Mouse (Mus musculus): ENCODE results near the gene Slc12a7.
"Not testable (repeated sequence)": the region's sequence is repeated elsewhere in the genome, so short reads cannot be mapped to it uniquely, and the experiment has no call there.

The Slc12a7 gene

GRCm38 (mm10) chr13:73718225-73718624 is 14.7 kb upstream of the Slc12a7 start:
- peak; percentile 88 for DNase-seq (ENCODE audit: extremely low spot score, low spot score)

GRCm38 (mm10) chr13:73720241-73720640 is 12.7 kb upstream of the Slc12a7 start:
- no peak for DNase-seq (ENCODE audit: extremely low spot score, low spot score)

- peak; percentile 35 for DNase-seq (ENCODE audit: extremely low spot score, low spot score)
Observed at GRCm38 (mm10) chr13:73723081-73723668, 9.7 kb upstream of the Slc12a7 start.

GRCm38 (mm10) chr13:73725315-73725714 is 7.6 kb upstream of the Slc12a7 start:
- DNase-seq (ENCODE audit: extremely low spot score, low spot score), result no peak

- no peak for DNase-seq (ENCODE audit: extremely low spot score, low spot score)
Observed at GRCm38 (mm10) chr13:73727621-73728025, 5.3 kb upstream of the Slc12a7 start.

DNA sequence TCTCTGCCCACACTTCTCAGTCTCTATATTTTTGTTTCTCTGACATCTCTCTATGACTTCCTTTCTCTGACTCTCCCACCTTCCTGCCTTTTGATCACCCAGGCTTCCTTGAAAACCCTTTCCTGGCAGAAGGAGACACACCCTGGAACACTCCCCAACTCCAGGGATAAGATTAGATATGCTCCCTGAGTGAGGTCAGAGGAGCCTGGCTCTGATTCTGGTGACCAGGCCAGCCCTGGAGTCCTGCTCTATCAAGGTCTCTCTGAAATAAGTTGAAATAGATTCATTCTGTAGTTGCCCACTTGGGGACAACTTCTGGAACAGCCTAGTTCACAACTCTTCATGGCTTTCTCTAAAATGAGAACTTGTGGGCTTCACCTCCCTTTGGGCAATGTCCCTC is 4.3 kb upstream of the Slc12a7 start:
- DNase-seq (ENCODE audit: extremely low spot score, low spot score), result no peak

DNA sequence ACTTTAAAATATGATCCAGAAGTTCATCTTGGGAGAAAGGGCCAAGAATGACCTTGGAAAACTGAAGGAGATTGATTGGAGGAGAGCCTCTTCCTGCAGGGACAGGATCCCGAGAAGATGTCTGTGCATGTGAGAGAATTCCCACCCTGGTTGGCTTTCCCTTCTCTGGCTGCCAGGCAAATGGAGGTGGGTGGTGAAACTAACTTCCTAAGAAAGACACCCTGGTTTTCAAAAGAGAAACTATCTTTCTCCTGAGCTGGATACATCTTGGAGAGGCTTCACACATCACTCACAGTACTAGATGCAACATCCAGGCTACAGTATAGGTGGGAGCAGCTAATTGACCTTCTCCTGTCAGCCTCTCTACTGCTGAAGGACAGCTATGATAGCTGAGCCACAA is 2.0 kb upstream of the Slc12a7 start:
- DNase-seq (ENCODE audit: extremely low spot score, low spot score), result no peak

- DNase-seq (ENCODE audit: extremely low spot score, low spot score), result no peak
Observed at GRCm38 (mm10) chr13:73732235-73732634, 659 bp upstream of the Slc12a7 start.

DNA sequence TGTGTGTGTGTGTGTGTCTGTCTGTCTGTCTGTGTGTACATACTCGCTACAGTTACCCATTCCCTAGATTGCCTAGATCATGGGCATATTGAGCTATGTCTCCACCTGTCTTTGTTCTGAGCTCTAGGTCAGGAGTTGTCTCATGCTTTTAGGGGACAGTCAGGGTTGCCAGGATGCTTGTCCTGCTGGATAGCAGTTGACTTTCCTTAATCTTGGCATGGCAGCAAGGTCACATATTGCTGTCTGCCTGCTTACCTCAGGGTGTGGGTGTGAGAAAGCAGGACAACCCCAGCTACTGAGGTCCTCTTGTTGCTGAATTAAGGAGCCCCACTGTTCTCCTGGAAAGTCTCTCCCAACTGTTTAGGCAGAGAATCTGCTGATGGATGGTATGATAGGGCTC is 1.5 kb downstream of the Slc12a7 start:
- DNase-seq (ENCODE audit: extremely low spot score, low spot score), result no peak

DNA sequence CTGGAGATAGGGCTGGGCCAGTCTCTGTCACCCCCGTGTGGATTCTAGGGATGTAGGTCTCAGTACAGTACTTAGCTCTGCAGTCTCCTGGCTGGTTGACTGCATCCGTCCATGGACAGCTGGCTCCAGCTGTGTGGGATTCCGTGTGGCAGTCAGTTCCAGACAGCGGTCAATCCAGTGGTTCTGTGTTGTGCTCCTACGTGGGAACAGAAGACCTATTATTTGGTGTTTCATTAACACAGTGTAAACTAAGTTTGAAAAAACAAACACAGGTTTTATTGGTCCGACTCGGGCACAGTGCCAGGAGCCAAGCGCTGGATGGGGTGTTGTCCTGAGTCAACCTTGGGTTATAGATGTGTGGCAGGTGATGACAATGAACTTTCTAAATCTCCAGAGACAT is 2.4 kb downstream of the Slc12a7 start:
- no peak for DNase-seq (ENCODE audit: extremely low spot score, low spot score)

DNA sequence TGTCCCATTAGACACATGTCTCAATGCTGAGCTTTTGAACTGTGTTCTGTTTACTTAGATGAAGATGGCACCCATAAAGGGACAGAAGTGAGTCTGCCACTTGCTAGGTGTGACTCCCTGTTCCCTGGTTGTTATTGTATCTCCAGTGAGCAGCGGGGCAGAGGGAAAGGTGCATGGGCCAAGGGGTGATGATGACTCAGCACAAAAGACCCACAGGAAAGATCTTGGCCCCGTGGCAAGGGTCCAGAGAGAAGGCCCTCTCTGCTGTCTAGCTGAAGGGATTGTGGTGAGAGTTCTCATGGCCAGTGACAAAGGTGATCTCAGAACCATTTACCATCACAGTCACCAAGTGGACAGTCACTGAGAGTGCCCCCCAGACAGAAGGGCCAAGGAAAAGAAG is 3.0 kb downstream of the Slc12a7 start:
- no peak for DNase-seq (ENCODE audit: extremely low spot score, low spot score)

GRCm38 (mm10) chr13:73736943-73737342 is 4.0 kb downstream of the Slc12a7 start:
- no peak for DNase-seq (ENCODE audit: extremely low spot score, low spot score)

DNA sequence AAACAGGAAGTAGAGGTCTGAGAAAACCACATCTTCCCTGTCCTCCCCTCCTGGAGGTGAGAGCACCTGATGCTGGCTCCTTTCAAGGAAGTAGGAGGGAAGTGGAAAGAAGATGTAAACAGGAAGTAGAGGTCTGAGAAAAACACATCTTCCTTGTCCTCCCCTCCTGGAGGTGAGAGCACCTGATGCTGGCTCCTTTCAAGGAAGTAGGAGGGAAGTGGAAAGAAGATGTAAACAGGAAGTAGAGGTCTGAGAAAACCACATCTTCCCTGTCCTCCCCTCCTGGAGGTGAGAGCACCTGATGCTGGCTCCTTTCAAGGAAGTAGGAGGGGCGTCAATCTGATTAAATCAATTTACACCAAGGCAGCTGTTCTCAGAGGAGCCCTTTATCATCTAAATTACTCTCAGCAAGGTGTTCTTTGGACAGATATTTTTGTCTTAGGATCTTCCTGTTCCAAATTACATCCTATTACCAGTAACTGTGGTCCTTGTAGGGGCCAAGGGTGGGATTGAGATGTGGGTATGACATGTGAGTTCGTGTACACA is 7.6 kb downstream of the Slc12a7 start:
- DNase-seq (ENCODE audit: extremely low spot score, low spot score), result not testable (repeated sequence)

DNA sequence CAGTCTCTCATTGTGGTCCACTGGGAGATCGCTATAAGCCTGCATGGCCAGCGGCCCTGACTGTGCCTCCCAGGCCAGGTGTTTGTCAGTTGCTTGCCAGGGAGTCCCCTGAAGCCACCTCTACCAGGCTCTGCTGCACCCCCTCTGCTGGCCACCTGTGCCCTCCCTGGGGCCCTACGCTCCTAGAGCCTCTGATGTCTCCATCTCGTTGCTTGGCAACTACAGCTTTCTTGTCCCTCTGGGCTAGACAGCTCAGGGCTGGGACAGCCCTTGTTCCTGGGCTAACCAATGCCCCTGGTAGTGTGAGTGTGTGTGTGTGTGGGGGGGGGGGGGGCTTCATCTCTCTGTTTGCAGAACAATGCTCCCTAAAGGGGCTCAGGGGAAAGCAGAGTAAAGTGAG is 10.1 kb downstream of the Slc12a7 start:
- DNase-seq (ENCODE audit: extremely low spot score, low spot score), result no peak

GRCm38 (mm10) chr13:73743662-73744061 is 10.8 kb downstream of the Slc12a7 start:
- no peak for DNase-seq (ENCODE audit: extremely low spot score, low spot score)

GRCm38 (mm10) chr13:73748663-73749440 is 16.0 kb downstream of the Slc12a7 start:
- no peak for DNase-seq (ENCODE audit: extremely low spot score, low spot score)

GRCm38 (mm10) chr13:73750435-73750834 is 17.5 kb downstream of the Slc12a7 start:
- no peak for DNase-seq (ENCODE audit: extremely low spot score, low spot score)

GRCm38 (mm10) chr13:73751284-73751683 is 18.4 kb downstream of the Slc12a7 start:
- DNase-seq (ENCODE audit: extremely low spot score, low spot score), result no peak

DNA sequence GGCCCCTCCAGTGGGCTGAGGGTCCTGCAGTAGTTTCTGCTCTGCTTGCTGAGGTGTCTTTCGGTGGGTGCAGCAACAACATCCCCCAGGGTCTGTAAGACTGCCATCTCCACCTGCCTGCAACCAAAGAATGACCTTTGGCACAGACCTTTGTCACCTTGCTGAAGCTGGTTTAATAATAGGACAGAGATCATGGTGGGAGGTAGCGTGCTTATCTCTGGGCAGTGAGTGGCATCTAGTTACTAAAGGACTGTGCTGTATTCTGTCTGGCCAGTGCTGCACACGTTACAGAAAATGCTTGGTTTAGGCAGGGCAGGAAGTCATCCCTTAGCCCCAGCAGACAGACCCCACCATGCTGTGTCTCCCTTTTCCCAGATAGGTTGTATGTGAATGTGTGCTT is 22.9 kb downstream of the Slc12a7 start:
- no peak for DNase-seq (ENCODE audit: extremely low spot score, low spot score)

DNA sequence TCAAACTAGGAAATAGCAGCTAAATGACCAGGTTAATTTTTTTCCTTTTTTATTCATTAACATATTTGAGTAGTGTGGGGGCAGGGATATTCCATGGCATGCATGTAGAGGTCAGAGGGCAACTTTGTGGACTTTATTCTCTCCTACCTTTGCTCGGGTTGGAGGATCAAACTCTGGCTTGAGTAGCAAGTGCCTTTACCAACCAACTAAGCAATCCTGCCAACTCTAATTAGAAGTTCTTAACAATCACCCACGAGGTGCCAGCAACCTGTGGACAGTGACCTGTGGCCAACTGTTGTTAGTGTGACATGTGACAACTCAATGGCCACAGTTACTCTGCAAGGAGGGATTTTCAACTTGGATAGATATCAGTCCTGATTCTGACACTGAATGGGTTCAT is 24.0 kb downstream of the Slc12a7 start:
- no peak for DNase-seq (ENCODE audit: extremely low spot score, low spot score)

- DNase-seq (ENCODE audit: extremely low spot score, low spot score), result no peak
Observed at GRCm38 (mm10) chr13:73757362-73757761, 24.5 kb downstream of the Slc12a7 start.

DNA sequence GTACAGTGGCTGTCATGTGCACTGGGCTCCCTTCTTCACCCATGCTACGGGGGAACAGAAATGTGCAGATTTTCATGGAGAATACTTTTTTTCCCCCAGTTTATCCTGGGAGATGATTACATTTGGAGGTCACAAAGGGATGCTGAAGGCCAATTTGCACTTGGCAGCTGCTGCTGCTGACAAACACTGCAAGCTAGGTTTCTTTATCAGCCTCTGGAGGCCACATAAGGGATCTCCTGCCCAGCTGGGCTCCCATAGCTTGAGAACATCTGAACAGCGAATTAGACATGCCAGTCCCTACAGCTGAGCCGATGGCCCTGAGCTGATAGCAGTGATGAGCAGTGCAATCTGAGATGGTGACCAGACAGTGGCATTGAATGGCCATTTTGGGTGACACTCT is 26.7 kb downstream of the Slc12a7 start:
- DNase-seq (ENCODE audit: extremely low spot score, low spot score), result no peak

DNA sequence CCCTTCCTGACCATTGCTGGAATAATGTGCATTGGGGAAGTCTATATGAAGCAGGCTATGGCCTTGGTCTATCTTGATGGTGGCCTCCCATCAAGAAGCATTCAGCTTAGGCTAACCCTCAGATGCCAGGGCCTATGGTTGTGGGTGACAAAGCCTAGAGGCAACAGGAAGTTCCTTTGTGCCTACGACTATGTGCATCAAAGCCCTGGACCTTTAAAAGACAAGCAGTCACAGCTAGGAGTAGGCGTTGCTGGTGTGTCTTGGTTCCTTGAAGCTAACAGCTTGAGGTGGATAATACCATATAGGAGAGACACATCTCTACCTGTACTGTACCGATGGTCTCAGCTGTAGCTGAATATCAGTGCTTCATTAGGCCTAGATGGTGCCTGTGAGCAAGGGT is 27.2 kb downstream of the Slc12a7 start:
- no peak for DNase-seq (ENCODE audit: extremely low spot score, low spot score)

Measured in neural tube, embryonic 10.5 days (tissue).